Mouse (Mus musculus): ENCODE measurements around the gene Taf13. TPM values are rescaled to one million over a fixed set of nuclear protein-coding genes. Genes with fewer than 3 reads are reported as not detected.

The Taf13 gene
- total and polyA plus RNA-seq, 3 experiments, result 5.4 to 7.0 TPM; not detected in 1

DNA sequence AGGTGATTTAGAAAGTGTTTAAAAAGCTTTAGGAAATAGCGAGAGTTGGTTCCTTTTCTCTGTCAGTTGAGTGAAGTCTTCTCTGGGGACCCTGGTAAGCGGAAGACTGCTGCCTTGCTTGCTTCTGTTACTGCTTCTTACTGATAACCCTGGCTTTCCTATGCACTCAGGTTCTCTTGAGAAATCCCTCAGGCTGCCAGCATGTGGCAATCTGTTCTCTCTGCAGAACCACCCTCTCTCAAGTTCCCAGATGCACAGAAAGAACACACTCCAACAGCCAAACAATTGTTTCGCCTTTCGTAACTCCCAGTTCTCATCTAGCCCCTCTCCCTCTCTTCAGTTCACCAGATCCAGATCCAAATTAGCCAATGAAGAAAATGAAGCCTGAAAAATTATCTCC, 13.6 kb upstream of the Taf13 start:
- Histone ChIP-seq H3K27ac (ENCODE audit: control insufficient read depth, low read depth, low read length) (no peak overlapping the region), H3K4me1 (ENCODE audit: control insufficient read depth in 1 of 2, insufficient read depth in 2 of 2, low read length in 2 of 2) (no peaks in the 10 kb centered on the region), H3K36me3 (ENCODE audit: control insufficient read depth in 1 of 2, insufficient read depth in 2 of 2, low read length in 2 of 2) (peaks cover 0 to 8% of the 10 kb centered on the region in 2 experiments; a peak in 2 of 4 replicates), H3K9me3 (replicated peaks; ENCODE audit: insufficient read depth, low read length) (no peaks in the 10 kb centered on the region), H3K4me3 (ENCODE audit: control insufficient read depth in 1 of 2, insufficient read depth in 1 of 2, low read depth in 2 of 2, low read length in 2 of 2) (no peak overlapping the region), H3K9ac (ENCODE audit: control insufficient read depth, low read depth, low read length, poor library complexity, severe bottlenecking) (no peak overlapping the region), H3K27me3 (ENCODE audit: control insufficient read depth in 1 of 2, insufficient read depth in 2 of 2, low read length in 2 of 2) (no peaks in the 10 kb centered on the region), H3K79me2 (ENCODE audit: control insufficient read depth, insufficient read depth, low read length, poor library complexity) (peaks cover 6% of the 10 kb centered on the region)
- TF ChIP-seq ELF1 (IDR thresholded peaks at IDR 0.05; ENCODE audit: low read depth, low read length) (no peak), SIN3A (IDR thresholded peaks at IDR 0.05; ENCODE audit: low read length) (no peak), ZNF384 (IDR thresholded peaks at IDR 0.05; ENCODE audit: low read depth, low read length) (no peak), MAX (IDR thresholded peaks at IDR 0.05; ENCODE audit: low read length) (no peak), ZKSCAN1 (IDR thresholded peaks at IDR 0.05; ENCODE audit: low read depth, low read length) (no peak), USF1 (IDR thresholded peaks at IDR 0.05; ENCODE audit: low read depth, low read length) (no peak), TAL1 (IDR thresholded peaks at IDR 0.05; ENCODE audit: low read length) (no peak), SMC3 (IDR thresholded peaks at IDR 0.05; ENCODE audit: low read depth, low read length) (no peak), RCOR1 (IDR thresholded peaks at IDR 0.05; ENCODE audit: low read depth, low read length) (no peak), GATA1 (IDR thresholded peaks at IDR 0.05; ENCODE audit: low read depth, low read length) (no peak), EP300 (IDR thresholded peaks at IDR 0.05; ENCODE audit: low read depth in 1 of 2, low read length in 2 of 2) (no peak), E2F4 (IDR thresholded peaks at IDR 0.05; ENCODE audit: borderline replicate concordance, low read depth, low read length) (no peak), ZMIZ1 (IDR thresholded peaks at IDR 0.05; ENCODE audit: low read depth, low read length) (no peak), CHD1 (IDR thresholded peaks at IDR 0.05; ENCODE audit: low read depth, low read length) (no peak), TBP (IDR thresholded peaks at IDR 0.05; ENCODE audit: low read depth, low read length) (no peak)
- DNase-seq (ENCODE audit: low read depth, low spot score), result peak; percentile 29

GRCm38 (mm10) chr3:108562133-108562730, 9.3 kb upstream of the Taf13 start, which contains the start of gene Tmem167b:
Tmem167b (minus strand) TSS chr3:108562466.
- TF ChIP-seq CTCF (IDR thresholded peaks at IDR 0.05 in 2 of 3, conservative IDR thresholded peaks at IDR 0.05 in 1 of 3; ENCODE audit: control insufficient read depth in 1 of 3, insufficient read depth in 1 of 3, low read depth in 2 of 3, low read length in 3 of 3, poor library complexity in 1 of 3, severe bottlenecking in 1 of 3), result 0 out of 6 replicates have a peak, but pooled peaks of 1 of the 3 experiments have one; percentile 2
- peak; percentile 62 to 83; a peak in 3 of 4 replicates for TF ChIP-seq POLR2A (IDR thresholded peaks at IDR 0.05; ENCODE audit: control insufficient read depth in 1 of 2, insufficient read depth in 1 of 2, low read depth in 1 of 2, low read length in 2 of 2, poor library complexity in 1 of 2)
- TF ChIP-seq GATA1 (IDR thresholded peaks at IDR 0.05; ENCODE audit: low read depth, low read length), result no peak
- TF ChIP-seq MAX (IDR thresholded peaks at IDR 0.05; ENCODE audit: low read length), result peak; percentile 83; the same call in 1 of the 2 replicates
- peak; percentile 64; the same call in 1 of the 2 replicates for TF ChIP-seq ETS1 (IDR thresholded peaks at IDR 0.05; ENCODE audit: low read depth, low read length)
- TF ChIP-seq NRF1 (IDR thresholded peaks at IDR 0.05; ENCODE audit: insufficient read depth, low read depth, low read length, poor library complexity, severe bottlenecking), result peak; percentile 82
- TF ChIP-seq SIN3A (IDR thresholded peaks at IDR 0.05; ENCODE audit: low read length), result peak; percentile 99
- peak; percentile 69 for TF ChIP-seq NELFE (IDR thresholded peaks at IDR 0.05; ENCODE audit: low read depth, low read length)
- peak; percentile 67; the same call in 1 of the 2 replicates for TF ChIP-seq POLR2AphosphoS2 (IDR thresholded peaks at IDR 0.05; ENCODE audit: low read length)
- TF ChIP-seq RAD21 (IDR thresholded peaks at IDR 0.05; ENCODE audit: low read depth, low read length), result no peak
- peak; percentile 61; the same call in 1 of the 2 replicates for TF ChIP-seq ZMIZ1 (IDR thresholded peaks at IDR 0.05; ENCODE audit: low read depth, low read length)
- TF ChIP-seq ZC3H11A (IDR thresholded peaks at IDR 0.05; ENCODE audit: low read depth, low read length), result no peak
- no peak for TF ChIP-seq ZNF384 (IDR thresholded peaks at IDR 0.05; ENCODE audit: low read depth, low read length)
- no peak for TF ChIP-seq E2F4 (IDR thresholded peaks at IDR 0.05; ENCODE audit: borderline replicate concordance, low read depth, low read length)
- peak; percentile 92 for TF ChIP-seq TBP (IDR thresholded peaks at IDR 0.05; ENCODE audit: low read depth, low read length)
- TF ChIP-seq RCOR1 (IDR thresholded peaks at IDR 0.05; ENCODE audit: low read depth, low read length), result no peak
- TF ChIP-seq EP300 (IDR thresholded peaks at IDR 0.05; ENCODE audit: low read depth in 1 of 2, low read length in 2 of 2), result peak in 1 of 2 experiments; percentile 4; a peak in 1 of 4 replicates
- TF ChIP-seq MXI1 (IDR thresholded peaks at IDR 0.05; ENCODE audit: low read depth, low read length), result peak; percentile 93; the same call in 1 of the 2 replicates
- TF ChIP-seq ELF1 (IDR thresholded peaks at IDR 0.05; ENCODE audit: low read depth, low read length), result peak; percentile 92
- TF ChIP-seq TCF12 (IDR thresholded peaks at IDR 0.05; ENCODE audit: low read depth, low read length), result peak; percentile 15; the same call in 1 of the 2 replicates
- peak; percentile 95 for TF ChIP-seq HCFC1 (IDR thresholded peaks at IDR 0.05; ENCODE audit: low read depth, low read length)
- TF ChIP-seq MYC (IDR thresholded peaks at IDR 0.05; ENCODE audit: low read depth, low read length), result peak; percentile 97
- TF ChIP-seq KAT2A (conservative IDR thresholded peaks at IDR 0.05; ENCODE audit: low read depth, low read length), result no peak; the same call in 1 of the 2 replicates
- no peak for TF ChIP-seq CHD1 (IDR thresholded peaks at IDR 0.05; ENCODE audit: low read depth, low read length)
- Histone ChIP-seq H3K9me3 (replicated peaks; ENCODE audit: insufficient read depth, low read length) (no peaks in the 10 kb centered on the region), H3K36me3 (ENCODE audit: control insufficient read depth in 1 of 2, insufficient read depth in 2 of 2, low read length in 2 of 2) (peaks cover 0 to 9% of the 10 kb centered on the region in 2 experiments; a peak in 2 of 4 replicates), H3K9ac (ENCODE audit: control insufficient read depth, low read depth, low read length, poor library complexity, severe bottlenecking) (peak within 1 kb of the TSS; percentile 95), H3K4me1 (ENCODE audit: control insufficient read depth in 1 of 2, insufficient read depth in 2 of 2, low read length in 2 of 2) (peaks cover 4% of the 10 kb centered on the region in 2 experiments; a peak in 2 of 4 replicates), H3K27ac (ENCODE audit: control insufficient read depth, low read depth, low read length) (peak within 1 kb of the TSS; percentile 93), H3K4me3 (ENCODE audit: control insufficient read depth in 1 of 2, insufficient read depth in 1 of 2, low read depth in 2 of 2, low read length in 2 of 2) (peak within 1 kb of the TSS; percentile 93), H3K79me2 (ENCODE audit: control insufficient read depth, insufficient read depth, low read length, poor library complexity) (peaks cover 6% of the 10 kb centered on the region), H3K27me3 (ENCODE audit: control insufficient read depth in 1 of 2, insufficient read depth in 2 of 2, low read length in 2 of 2) (no peaks in the 10 kb centered on the region)
- DNase-seq (ENCODE audit: low read depth, low spot score), result peak; percentile 99
